Mouse (Mus musculus): Measurements from ENCODE around the gene Rfx4. TPM values are rescaled to one million over a fixed set of nuclear protein-coding genes. Genes with fewer than 3 reads are reported as not detected.

Rfx4 gene
- total RNA-seq, 1 experiment from 2014 or later = not detected

DNA sequence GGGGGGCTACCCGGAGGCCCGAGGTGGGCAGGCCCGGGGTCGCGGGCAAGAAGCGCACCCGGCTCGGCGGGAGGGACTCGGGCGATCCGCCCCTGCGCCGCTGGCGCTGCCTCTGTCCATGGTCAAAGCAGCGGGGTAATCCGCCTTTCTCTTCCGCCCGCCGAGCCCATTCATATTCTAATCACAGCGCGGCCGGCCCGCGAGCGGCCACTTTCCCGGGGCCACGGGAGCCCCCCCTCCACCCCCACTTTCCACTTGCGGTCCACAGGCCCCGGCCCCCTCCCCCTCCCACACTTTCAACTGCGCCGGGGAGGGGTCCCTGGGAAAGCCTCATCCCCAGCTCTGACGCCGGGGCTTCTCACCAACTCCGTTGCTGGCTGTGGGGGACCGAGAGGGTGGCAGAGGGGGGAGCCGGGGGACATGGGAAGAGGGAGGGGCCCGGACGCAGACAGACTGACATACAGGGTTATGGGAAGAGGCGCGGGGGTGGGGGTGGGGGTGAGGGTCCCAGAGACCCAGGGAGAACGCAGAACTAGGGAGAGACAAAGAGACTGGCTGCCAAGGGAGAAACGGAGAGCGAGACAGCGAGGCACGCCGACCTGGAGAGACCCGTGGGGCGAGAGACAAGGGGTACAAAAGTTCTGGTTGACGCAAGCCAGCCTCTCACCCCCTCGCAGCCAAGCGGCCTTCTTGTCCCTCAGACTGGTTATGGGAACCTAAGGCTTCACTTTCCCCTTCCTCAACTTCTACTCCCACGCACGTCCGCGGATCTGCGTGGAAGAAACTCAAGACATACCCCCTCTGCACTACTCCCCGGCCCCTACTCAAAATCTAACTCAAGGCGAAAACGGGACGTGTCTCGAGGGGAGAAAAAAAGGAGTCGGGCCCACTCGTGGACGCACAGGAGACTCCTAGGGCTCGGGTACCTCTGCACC is 744 bp upstream of the Rfx4 start:
- no peak for ATAC-seq (replicated peaks in 1 of 2; ENCODE audit: insufficient read depth in 1 of 2, low FRiP score in 2 of 2, low TSS enrichment in 1 of 2, low read depth in 1 of 2, poor library complexity in 2 of 2, severe bottlenecking in 2 of 2)

DNA sequence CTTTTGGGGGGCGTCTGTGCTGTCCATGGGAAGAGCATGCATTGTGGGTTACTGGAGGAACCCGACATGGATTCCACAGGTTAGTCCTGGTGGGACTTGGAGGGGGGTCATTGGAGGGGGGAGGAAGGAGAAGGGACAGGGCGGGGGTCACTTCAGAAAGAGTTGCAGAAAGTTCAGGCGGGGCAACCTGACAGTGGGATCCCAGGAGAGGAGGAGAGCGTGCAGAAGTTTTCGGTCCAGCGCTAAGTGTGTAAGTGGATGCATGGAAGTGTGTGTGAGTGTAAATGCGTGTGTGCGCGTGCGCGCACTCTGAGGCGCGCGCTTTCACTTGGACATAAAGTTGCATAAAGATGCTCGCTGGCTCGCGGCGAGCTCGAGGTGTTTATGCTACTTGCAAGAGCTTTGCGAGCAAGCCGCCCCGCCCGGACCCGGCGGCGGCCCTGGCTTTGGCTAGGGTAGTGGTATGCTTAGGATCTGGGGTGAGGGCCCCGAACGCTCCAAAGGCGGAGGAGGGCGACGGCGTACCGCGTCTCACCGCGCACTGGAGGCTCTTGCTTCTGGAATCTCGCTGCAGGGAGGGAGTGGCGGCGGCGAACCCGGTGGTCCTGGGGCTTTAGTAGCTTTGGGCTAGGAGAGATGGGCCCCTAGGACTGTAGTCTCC is 703 bp downstream of the Rfx4 start:
- no peak for ATAC-seq (replicated peaks in 1 of 2; ENCODE audit: insufficient read depth in 1 of 2, low FRiP score in 2 of 2, low TSS enrichment in 1 of 2, low read depth in 1 of 2, poor library complexity in 2 of 2, severe bottlenecking in 2 of 2)

DNA sequence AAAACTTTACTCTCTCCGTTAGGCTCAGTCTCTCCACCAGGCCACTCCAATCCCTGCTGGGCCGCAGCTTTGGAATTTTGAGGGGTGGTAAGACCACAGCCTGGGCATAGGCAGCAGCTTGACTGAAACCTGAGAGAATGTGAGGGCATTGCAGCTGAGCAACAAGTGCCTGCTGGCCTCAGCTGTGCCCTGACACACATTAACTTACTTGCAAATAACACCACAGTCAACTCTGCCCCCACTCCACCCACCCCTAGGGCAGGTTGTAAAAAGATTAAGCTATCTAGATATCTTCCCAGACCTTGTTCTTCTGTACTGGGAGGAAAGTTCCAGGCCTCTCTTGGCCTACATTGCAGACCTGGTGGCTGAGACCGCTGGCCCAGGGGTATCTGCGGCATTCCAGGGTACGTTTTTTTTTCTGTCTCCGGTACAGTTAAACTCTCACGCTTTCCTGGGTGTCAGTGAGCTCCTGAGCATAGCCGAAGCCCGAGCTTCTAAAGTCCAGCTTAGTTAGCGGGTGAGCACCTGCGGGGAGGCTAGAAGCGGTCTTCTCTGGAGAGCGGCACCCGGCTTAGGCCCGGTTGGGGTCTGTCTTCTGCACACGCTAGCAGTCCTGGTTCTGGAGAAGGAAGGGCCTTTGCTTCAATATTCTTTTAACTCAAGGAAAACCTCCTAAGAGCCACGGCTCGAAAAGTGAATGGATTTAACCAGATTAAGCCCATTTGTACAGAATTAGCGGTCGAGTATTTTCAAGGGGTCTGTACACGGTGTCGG is 1.8 kb downstream of the Rfx4 start:
- no peak for ATAC-seq (replicated peaks in 1 of 2; ENCODE audit: insufficient read depth in 1 of 2, low FRiP score in 2 of 2, low TSS enrichment in 1 of 2, low read depth in 1 of 2, poor library complexity in 2 of 2, severe bottlenecking in 2 of 2)

DNA sequence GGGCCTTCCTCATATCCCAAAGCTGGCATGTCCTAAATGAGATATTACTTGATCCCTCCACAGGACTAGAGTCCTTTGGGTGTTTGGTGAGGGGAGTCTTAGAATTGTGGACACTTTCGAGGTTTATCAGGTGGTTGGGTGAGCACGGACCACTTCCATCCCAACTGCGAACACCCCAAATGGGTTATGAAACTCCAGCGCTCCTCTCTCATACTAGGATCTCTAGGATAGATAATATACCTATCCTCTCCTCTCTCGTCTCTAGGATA is 2.3 kb downstream of the Rfx4 start:
- ATAC-seq (replicated peaks in 1 of 2; ENCODE audit: insufficient read depth in 1 of 2, low FRiP score in 2 of 2, low TSS enrichment in 1 of 2, low read depth in 1 of 2, poor library complexity in 2 of 2, severe bottlenecking in 2 of 2) = no peak

DNA sequence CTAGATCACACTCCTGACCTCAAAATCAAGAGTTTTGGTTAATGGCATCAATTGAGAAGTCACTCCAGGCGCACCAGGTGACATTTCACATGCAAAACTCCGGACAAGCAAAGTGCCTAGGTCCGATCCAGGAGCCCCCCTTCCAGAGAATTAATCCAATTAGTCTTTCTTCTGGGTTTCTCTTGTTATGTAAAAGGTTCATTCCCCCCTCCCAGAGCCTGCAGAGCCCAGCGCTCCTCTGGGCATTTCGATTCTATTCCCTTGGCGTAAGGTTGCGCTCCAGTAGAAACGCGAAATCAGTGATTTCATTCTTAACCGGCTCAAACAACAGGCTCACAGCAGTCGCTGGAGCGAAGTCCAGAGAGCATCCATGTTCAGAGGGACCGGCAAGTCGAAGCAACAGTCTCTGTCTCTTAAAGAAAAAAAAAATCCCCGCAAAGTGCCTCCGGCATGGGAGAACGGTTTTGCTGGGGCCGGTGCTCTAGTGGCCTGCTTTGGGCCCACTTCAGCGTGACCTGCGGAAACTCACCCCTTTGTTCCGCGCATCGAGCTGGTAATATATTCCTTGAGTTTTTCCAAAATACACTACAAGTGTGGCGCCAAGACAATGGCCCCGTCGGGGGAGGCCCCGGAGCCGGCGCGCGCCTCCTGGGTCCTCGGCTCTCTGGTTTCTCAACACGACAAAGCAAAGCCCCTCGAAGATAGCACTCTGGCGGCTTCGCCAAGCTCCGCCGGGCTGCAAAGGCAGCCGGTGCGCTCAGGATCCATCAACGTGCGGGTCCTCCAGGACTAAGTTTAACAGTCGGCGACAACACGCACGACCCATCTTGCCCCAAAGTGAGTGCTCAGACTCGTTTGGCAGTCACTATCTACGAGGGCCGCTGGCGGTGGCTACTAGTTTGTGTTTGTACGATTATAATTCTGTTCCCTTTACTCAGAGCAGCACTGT is 2.9 kb downstream of the Rfx4 start:
- no peak for ATAC-seq (replicated peaks in 1 of 2; ENCODE audit: insufficient read depth in 1 of 2, low FRiP score in 2 of 2, low TSS enrichment in 1 of 2, low read depth in 1 of 2, poor library complexity in 2 of 2, severe bottlenecking in 2 of 2)

DNA sequence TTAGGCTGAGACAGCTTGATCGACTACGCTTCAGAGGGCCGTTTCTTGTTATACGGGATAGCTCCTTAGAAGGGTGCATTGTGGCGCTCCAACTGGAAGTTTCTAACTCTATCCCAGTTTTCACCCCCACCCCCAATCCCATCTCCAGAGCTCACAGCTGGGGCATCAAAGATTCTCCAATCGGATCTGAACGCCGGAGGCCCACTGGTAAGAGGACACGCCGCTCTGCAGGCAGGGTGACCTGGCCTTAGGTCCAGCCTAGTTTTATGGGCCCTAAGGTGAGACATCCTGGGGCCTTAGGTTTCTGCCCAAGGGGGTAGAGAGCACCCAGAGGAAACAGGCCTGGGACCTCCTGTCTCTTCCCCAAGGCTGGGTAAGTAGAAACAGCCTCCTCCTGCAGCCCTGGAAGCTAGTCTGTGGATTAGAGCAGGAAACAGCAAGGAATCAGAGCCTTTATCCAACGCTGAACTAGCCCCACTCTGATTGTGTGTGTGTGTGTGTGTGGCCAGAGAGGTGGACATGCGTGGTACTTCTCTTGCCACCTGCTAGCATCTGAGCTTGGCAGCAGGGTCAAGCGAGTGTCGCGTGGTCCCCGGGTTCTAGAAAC is 3.8 kb downstream of the Rfx4 start:
- no peak for ATAC-seq (replicated peaks in 1 of 2; ENCODE audit: insufficient read depth in 1 of 2, low FRiP score in 2 of 2, low TSS enrichment in 1 of 2, low read depth in 1 of 2, poor library complexity in 2 of 2, severe bottlenecking in 2 of 2)

DNA sequence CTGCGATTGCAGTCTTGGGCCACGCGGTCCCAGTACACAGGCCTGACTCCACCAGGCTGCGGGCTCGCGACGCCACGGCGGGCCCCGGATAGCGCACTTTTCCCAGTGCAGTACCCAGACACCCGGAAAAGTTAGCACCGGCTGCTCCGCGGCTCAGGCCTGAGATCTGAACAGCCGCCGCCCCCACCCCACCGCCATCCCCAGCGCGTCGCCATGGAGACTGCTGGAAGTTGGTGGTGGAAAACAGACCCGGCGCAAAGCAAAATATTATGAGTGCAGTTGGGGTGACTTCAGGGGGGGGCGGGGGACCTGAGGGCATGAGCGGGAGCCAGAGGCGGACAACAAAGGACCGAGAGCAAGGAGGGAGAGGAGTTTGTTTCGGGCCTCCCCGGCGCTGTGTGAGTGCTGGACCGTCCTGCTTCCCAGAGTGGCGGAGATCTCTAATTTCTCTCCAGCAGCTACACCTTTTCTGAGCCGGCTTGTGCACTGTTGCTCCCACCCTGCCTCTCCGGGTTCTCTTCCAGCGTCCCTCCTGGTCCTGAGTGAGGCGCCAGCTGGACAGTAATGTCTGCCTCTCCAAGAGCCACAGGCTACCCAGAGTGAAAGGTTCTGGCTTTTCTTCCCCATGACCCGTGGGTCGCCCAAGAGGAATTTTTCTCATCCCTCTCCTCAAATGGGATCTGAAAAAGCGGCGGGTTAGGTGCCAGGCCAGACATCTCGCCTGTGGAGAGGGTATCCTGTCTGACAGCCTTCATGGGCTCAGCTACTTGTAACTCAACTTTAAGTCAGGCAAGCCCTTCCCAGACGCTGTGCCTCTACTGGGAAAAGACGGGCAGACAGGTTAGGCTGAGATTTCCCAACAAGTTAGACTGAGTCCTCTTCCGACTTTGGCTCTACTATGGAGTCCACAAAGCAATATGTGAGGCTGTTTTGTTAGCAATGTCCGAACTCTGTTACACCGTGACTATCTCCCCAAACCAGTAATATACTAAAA is 4.6 kb downstream of the Rfx4 start:
- ATAC-seq (replicated peaks in 1 of 2; ENCODE audit: insufficient read depth in 1 of 2, low FRiP score in 2 of 2, low TSS enrichment in 1 of 2, low read depth in 1 of 2, poor library complexity in 2 of 2, severe bottlenecking in 2 of 2) = no peak

DNA sequence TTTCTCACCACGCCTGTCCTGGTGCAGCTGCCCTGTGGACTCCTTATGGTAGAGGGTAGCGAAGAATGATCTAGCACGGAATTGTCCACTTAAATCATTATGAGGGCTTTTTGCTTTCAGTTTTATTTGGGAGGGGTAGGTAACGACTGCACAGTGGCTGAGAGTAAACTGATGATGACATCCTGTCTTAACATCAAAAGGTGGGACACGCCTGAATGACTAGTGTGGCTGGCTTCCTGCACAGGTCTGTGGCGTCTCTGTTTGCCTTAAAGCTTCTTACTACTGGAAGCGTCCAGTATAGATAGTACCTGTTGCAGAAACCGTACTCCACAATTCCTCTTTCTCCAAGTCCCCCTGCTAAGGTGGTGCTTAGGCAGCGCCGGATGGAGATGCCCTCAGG is 12.9 kb downstream of the Rfx4 start:
- ATAC-seq (replicated peaks in 1 of 2; ENCODE audit: insufficient read depth in 1 of 2, low FRiP score in 2 of 2, low TSS enrichment in 1 of 2, low read depth in 1 of 2, poor library complexity in 2 of 2, severe bottlenecking in 2 of 2) = no peak

DNA sequence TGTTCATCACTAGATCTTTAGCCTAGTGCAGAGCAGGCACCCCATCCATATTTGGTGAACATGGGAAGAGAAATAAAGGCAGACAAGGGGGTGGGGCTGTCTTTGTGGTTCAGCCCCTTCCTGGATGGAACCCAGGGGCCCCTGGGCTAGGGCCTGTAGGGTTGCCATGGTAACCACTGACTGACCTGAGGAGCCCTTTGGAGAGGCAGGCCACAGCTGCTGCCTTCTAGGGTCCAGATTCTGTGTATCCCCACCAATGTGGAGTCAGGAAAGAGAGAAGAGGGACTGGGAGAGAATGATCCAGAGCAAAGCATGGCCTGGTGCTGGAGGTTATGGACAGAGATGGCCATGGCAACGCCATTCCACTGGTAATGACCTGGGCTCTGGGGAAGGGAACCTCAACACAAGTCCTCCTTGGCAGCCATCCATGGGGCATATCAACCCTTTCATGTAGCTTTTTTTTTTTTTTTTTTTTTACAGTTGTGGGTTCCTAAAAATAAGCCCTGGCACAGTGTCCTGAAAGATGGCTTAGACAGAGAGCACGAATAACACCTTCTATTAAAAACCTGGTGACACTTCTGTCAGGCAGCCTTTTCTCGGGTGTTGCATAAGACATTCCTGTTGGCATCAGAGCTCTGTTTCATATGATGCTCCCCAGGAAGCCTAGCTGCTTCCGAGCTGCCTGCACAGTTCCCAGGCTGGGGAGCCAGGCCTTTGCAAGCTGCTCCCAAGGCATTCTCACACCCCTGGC is 16.7 kb downstream of the Rfx4 start:
- no peak for ATAC-seq (replicated peaks in 1 of 2; ENCODE audit: insufficient read depth in 1 of 2, low FRiP score in 2 of 2, low TSS enrichment in 1 of 2, low read depth in 1 of 2, poor library complexity in 2 of 2, severe bottlenecking in 2 of 2)

DNA sequence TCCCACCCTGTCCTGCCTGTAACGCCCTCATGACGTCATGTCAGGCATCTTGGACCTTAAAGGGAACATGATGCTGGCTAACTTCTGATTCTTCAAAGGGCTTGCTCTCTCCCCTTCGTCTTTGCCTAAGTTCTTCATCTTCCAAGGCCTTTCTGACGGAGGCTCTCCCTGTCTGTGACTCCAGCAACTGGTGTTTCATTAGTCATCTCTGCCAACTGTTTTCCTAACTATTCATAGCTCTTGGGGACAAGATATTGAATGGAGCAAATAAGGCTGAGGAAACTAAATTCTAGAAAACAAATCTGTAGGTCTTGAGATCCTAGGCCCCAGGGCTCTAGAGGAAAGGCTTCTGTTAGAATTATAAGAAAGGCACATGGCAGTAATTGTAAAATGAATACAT is 18.0 kb downstream of the Rfx4 start:
- ATAC-seq (replicated peaks in 1 of 2; ENCODE audit: insufficient read depth in 1 of 2, low FRiP score in 2 of 2, low TSS enrichment in 1 of 2, low read depth in 1 of 2, poor library complexity in 2 of 2, severe bottlenecking in 2 of 2) = no peak

DNA sequence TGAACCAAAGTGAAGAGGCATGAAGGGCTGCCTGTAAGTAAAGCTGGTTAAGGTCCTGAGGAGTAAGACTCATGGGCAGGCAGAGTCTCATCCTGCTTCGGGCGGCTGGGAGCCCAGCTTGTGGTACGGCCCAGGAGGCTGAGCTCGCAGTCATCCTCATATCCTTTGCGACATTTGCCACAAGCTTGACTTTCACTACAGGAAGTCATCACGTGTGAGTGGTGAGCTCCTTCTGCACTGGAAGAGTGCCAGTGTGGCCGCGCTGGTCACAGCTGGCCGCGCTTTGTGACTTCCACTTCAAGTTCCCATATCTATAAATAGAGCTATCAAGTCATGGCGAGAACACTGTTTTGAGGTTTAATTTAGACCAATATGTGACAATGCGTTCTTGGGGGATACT is 18.7 kb downstream of the Rfx4 start:
- ATAC-seq (replicated peaks in 1 of 2; ENCODE audit: insufficient read depth in 1 of 2, low FRiP score in 2 of 2, low TSS enrichment in 1 of 2, low read depth in 1 of 2, poor library complexity in 2 of 2, severe bottlenecking in 2 of 2) = peak; percentile 88 to 92

DNA sequence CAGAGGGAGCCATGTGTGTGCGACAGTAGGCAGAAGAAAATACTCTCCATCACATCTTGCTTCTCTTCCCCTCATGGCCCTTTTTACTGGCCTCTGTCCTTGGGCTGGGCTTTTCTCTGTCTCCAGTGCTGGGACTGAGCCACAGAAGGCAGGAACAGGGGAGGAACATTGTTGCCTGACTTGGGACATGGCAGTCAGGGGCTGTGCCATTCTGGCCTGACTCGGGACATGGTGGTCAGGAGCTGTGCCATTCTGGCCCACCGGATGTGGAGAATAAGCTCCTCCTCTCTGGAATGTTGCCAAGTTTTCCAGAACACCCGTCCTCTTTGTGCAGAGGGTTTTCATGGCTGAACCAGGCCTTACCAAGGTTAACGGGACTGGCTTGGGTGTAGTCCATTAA is 21.2 kb downstream of the Rfx4 start:
- ATAC-seq (replicated peaks in 1 of 2; ENCODE audit: insufficient read depth in 1 of 2, low FRiP score in 2 of 2, low TSS enrichment in 1 of 2, low read depth in 1 of 2, poor library complexity in 2 of 2, severe bottlenecking in 2 of 2) = no peak

DNA sequence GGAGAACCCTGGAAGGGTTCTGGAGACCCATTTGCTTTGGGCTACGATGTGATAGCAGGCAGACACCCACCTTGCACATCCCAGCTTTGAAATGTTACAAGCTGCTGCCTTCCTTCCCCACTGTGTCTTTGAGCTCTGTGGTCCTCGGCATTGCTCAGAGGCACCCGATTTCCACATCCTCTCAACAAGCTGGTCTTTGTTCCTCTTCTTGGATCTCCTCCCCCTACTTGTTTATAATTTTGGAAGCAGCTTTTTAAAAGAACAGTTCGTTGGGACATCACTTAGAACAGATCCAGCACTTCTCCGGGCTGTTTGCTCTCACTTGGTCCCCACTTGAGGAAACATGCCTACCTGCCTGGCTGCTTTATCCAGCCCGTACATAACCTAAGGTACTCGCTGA is 22.1 kb downstream of the Rfx4 start:
- peak; percentile 17 to 49; a peak in 1 of 4 replicates for ATAC-seq (replicated peaks in 1 of 2; ENCODE audit: insufficient read depth in 1 of 2, low FRiP score in 2 of 2, low TSS enrichment in 1 of 2, low read depth in 1 of 2, poor library complexity in 2 of 2, severe bottlenecking in 2 of 2)

DNA sequence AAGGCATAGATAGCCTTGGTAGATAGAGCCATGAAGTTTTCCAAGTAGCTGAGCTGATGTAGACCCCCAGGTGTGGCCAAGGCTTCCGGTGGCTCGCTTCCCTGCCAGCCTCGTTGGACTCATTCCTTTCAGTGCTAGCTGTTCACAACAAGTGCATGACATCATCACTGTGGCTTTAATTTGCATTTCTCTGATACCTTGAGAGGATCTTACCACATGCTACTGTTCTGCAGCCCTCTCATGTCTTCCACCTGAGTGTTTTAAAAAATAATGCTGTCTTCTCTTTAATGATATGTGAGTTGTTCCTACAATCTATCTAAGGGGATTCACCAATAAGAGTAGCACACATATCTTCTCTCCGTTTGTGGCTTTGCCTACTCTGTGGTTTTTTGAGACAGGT is 25.0 kb downstream of the Rfx4 start:
- no peak for ATAC-seq (replicated peaks in 1 of 2; ENCODE audit: insufficient read depth in 1 of 2, low FRiP score in 2 of 2, low TSS enrichment in 1 of 2, low read depth in 1 of 2, poor library complexity in 2 of 2, severe bottlenecking in 2 of 2)

DNA sequence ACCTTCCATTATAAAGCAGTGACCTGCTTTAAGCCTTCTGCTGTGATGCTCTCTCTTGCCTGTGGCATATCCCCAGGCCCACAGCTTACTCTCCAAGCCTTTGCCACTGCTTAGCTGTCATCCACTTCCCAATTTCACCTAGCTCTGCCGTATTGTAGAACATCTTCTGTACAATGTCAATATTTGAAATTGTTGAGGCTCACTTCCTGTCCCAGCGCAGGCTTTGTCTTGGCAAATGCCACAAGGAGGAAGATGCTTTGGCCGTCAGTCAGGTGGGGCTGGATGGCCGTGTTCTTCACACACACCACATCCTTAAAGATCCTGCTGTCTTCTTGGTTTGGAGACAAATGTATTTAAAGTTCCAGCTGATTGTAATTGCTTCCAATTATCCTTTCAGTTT is 29.5 kb downstream of the Rfx4 start:
- ATAC-seq (replicated peaks in 1 of 2; ENCODE audit: insufficient read depth in 1 of 2, low FRiP score in 2 of 2, low TSS enrichment in 1 of 2, low read depth in 1 of 2, poor library complexity in 2 of 2, severe bottlenecking in 2 of 2) = no peak; a peak in 1 of 4 replicates
